29 mouse cellular contexts compared by ENCODE assay signal in genomic region chr4:64033191-64033590, GRCm38 (mm10). TPM values are rescaled to one million over a fixed set of nuclear protein-coding genes. Genes with fewer than 3 reads are reported as not detected.
DNase-seq lines count a peak whose midpoint lies in the region; ATAC-seq lines count a peak whose summit lies in the region.
"Had no signal": no experiment of that assay in that cellular context is flagged by ENCODE, and none has a peak within 500 bp of the region (broad histone marks: within the 10 kb centered on the region; RNA-seq: fewer than 3 reads in every experiment).

No protein-coding gene starts in this region.

- 57% methylated on average over 2 of the region's 2 CpGs for WGBS in hindbrain, embryonic 11.5 days

- H3K4me3 ChIP-seq in hindbrain, embryonic 11.5 days (ENCODE audit: low read depth, low read length), result no peak overlapping the region
- H3K4me3 ChIP-seq: embryonic facial prominence, embryonic 12.5 days; heart, embryonic 10.5 days; heart, embryonic 15.5 days; hindbrain, embryonic 13.5 days; limb, embryonic 13.5 days; megakaryocyte, embryonic 14.5 days; midbrain, embryonic 12.5 days; myocyte; neural tube, embryonic 12.5 days had no signal

- intact Hi-C loops in heart, postnatal 25 days (cut with DNase I), result no loop called here

- no peaks in the 10 kb centered on the region for H3K36me3 ChIP-seq in hindbrain, embryonic 11.5 days (ENCODE audit: control insufficient read depth, insufficient read depth, low read length)
- H3K36me3 ChIP-seq: embryonic facial prominence, embryonic 12.5 days; heart, embryonic 10.5 days; heart, embryonic 15.5 days; hindbrain, embryonic 13.5 days; midbrain, embryonic 12.5 days; neural tube, embryonic 12.5 days had no signal

- H3K9me3 ChIP-seq in hindbrain, embryonic 11.5 days (ENCODE audit: control insufficient read depth, low read length), result no peaks in the 10 kb centered on the region
- H3K9me3 ChIP-seq: embryonic facial prominence, embryonic 12.5 days; heart, embryonic 10.5 days; heart, embryonic 15.5 days; limb, embryonic 13.5 days; midbrain, embryonic 12.5 days; neural tube, embryonic 12.5 days had no signal

- ATAC-seq in hindbrain, embryonic 11.5 days (ENCODE audit: low FRiP score), result no peak
- ATAC-seq: intestine, embryonic 16.5 days had no signal

- H3K4me2 ChIP-seq in hindbrain, embryonic 11.5 days (replicated peaks; ENCODE audit: low read depth, low read length), result no peak overlapping the region
- H3K4me2 ChIP-seq: embryonic facial prominence, embryonic 12.5 days; heart, embryonic 15.5 days; hindbrain, embryonic 13.5 days; limb, embryonic 13.5 days; liver, embryonic 11.5 days; midbrain, embryonic 12.5 days; neural tube, embryonic 12.5 days had no signal

- no peak overlapping the region for H3K27ac ChIP-seq in hindbrain, embryonic 11.5 days (ENCODE audit: low read depth, low read length)
- H3K27ac ChIP-seq: embryonic facial prominence, embryonic 12.5 days; heart, embryonic 10.5 days; heart, embryonic 15.5 days; hindbrain, embryonic 13.5 days; limb, embryonic 13.5 days; midbrain, embryonic 12.5 days; neural tube, embryonic 12.5 days had no signal

- H3K27me3 ChIP-seq in hindbrain, embryonic 11.5 days (ENCODE audit: control insufficient read depth, insufficient read depth, low read length), result no peaks in the 10 kb centered on the region
- H3K27me3 ChIP-seq: embryonic facial prominence, embryonic 12.5 days; heart, embryonic 15.5 days; hindbrain, embryonic 13.5 days; limb, embryonic 13.5 days; megakaryocyte, embryonic 14.5 days; midbrain, embryonic 12.5 days; neural tube, embryonic 12.5 days had no signal

- H3K9ac ChIP-seq in hindbrain, embryonic 11.5 days (ENCODE audit: low read depth, low read length), result no peak overlapping the region
- H3K9ac ChIP-seq: embryonic facial prominence, embryonic 12.5 days; heart, embryonic 15.5 days; hindbrain, embryonic 13.5 days; limb, embryonic 13.5 days; midbrain, embryonic 12.5 days; neural tube, embryonic 12.5 days had no signal

- no peaks in the 10 kb centered on the region for H3K4me1 ChIP-seq in hindbrain, embryonic 11.5 days (replicated peaks; ENCODE audit: control insufficient read depth, insufficient read depth, low read length)
- H3K4me1 ChIP-seq: heart, embryonic 10.5 days; heart, embryonic 15.5 days; hindbrain, embryonic 13.5 days; megakaryocyte, embryonic 14.5 days; midbrain, embryonic 12.5 days; neural tube, embryonic 12.5 days had no signal

- DNase-seq in cerebellum, postnatal 14 days, result peak; percentile 27 to 71
- no peak for DNase-seq in cerebellum, postnatal 4 days (ENCODE audit: low spot score in 2 of 2)
- peak; percentile 43 for DNase-seq in heart, adult 11 months
- DNase-seq in heart, postnatal 25 days (ENCODE audit: low spot score), result no peak
- peak; percentile 36 to 38 for DNase-seq in cerebellum, postnatal 25 days
- no peak for DNase-seq in hindbrain, embryonic 11.5 days (ENCODE audit: low spot score)
- DNase-seq in adrenal gland, postnatal 4 days (ENCODE audit: low spot score in 2 of 2), result no peak
- DNase-seq: adrenal gland, adult 2 months; adrenal gland, postnatal 36 days; B cell, adult 2 months; embryo, embryonic 11 days; heart, postnatal 36 days; kidney, postnatal 14 days; lung, postnatal 4 days; right cerebral cortex, adult 18-20 months; spleen, adult 18-20 months; thymus, postnatal 14 days had no signal

RNA-seq across cellular contexts. Expression of gene Tnc, which starts 13.6 kb away (rescaled TPM):
- 1 to 10 TPM; 1.0 TPM for total RNA-seq in heart, postnatal 25 days (2021)
- polyA plus RNA-seq in hindbrain, embryonic 11.5 days (2014; fragmentation: Nextera tagmentation; extraction: Ambion mirVana), result 4.3 and 4.5 TPM in 2 replicates
- total RNA-seq in adrenal gland, postnatal 4 days (2021), result 10 to 100 TPM; 21.3 to 22.9 TPM
- total RNA-seq: granulocyte monocyte progenitor cell, adult 5-6 weeks had no signal

Comparison
In these comparisons a context has a peak if more than half of its experiments do, and no peak if none do; other contexts are left out.
1. DNase-seq: peak in cerebellum, postnatal 14 days (2 of 2), heart, adult 11 months (single experiment) and cerebellum, postnatal 25 days (2 of 2); none in cerebellum, postnatal 4 days (0 of 2), heart, postnatal 25 days (single experiment), hindbrain, embryonic 11.5 days (single experiment) and adrenal gland, postnatal 4 days (0 of 2).
2. RNA of gene Tnc, which starts 13.6 kb away (total RNA-seq): 21.3 to 22.9 TPM in adrenal gland, postnatal 4 days; 1.0 TPM in heart, postnatal 25 days; every median in the first group is over 10 times any median in the second.